Mouse (Mus musculus): ENCODE measurements around the gene Ankrd24.
A peak's percentile ranks its signal among the peaks of the same experiment; 100 is the strongest.

The Ankrd24 gene

DNA sequence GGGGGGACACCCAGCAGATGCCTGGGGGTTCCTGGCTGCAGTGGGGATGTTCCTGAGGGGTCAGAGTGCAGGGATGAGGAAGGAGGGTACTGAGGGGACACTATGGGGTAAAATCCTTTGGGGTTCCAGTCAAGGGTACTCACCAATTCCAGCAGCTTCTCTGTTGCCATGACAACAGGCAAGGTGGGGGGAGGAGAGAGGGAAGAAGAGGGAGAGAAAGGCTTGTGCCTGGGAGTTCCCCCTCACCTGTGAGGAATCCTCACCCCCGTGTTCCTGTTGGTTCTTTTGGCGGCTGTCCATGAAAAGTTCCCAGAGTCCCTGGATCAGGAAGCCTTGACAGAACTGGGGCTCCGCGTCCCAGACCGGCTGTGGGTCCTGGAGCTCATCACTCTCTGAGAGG is 32.7 kb upstream of the Ankrd24 start:
- no peaks in the 10 kb centered on the region for H3K9me3 ChIP-seq (ENCODE audit: low read length)
- H3K36me3 ChIP-seq (ENCODE audit: insufficient read depth, low read length): no peaks in the 10 kb centered on the region
- H3K4me1 ChIP-seq (replicated peaks; ENCODE audit: low read depth, low read length): peaks cover 95% of the 10 kb centered on the region
- no peak for TF ChIP-seq CTCF (conservative IDR thresholded peaks at IDR 0.05; ENCODE audit: low read length)
- no peak for TF ChIP-seq POU5F1 (IDR thresholded peaks at IDR 0.05; ENCODE audit: borderline replicate concordance, low read length)
- no peak for TF ChIP-seq NANOG (IDR thresholded peaks at IDR 0.05; ENCODE audit: borderline replicate concordance, low read length)
- H3K27me3 ChIP-seq (ENCODE audit: insufficient read depth, low read length): peaks cover 49% of the 10 kb centered on the region
- peak overlapping the region; percentile 20; the same call in 1 of the 2 replicates for H3K4me3 ChIP-seq (replicated peaks; ENCODE audit: low read length)

- H3K9me3 ChIP-seq (ENCODE audit: low read length): no peaks in the 10 kb centered on the region
- no peak for TF ChIP-seq POU5F1 (IDR thresholded peaks at IDR 0.05; ENCODE audit: borderline replicate concordance, low read length)
- no peak for TF ChIP-seq NANOG (IDR thresholded peaks at IDR 0.05; ENCODE audit: borderline replicate concordance, low read length)
- TF ChIP-seq CTCF (conservative IDR thresholded peaks at IDR 0.05; ENCODE audit: low read length): no peak
- H3K4me1 ChIP-seq (replicated peaks; ENCODE audit: low read depth, low read length): peaks cover 92% of the 10 kb centered on the region
- H3K36me3 ChIP-seq (ENCODE audit: insufficient read depth, low read length): no peaks in the 10 kb centered on the region
- H3K4me3 ChIP-seq (replicated peaks; ENCODE audit: low read length): peak overlapping the region; percentile 35; the same call in 1 of the 2 replicates
- peaks cover 43% of the 10 kb centered on the region for H3K27me3 ChIP-seq (ENCODE audit: insufficient read depth, low read length)
Observed at GRCm38 (mm10) chr10:81596611-81597010, 31.7 kb upstream of the Ankrd24 start.

DNA sequence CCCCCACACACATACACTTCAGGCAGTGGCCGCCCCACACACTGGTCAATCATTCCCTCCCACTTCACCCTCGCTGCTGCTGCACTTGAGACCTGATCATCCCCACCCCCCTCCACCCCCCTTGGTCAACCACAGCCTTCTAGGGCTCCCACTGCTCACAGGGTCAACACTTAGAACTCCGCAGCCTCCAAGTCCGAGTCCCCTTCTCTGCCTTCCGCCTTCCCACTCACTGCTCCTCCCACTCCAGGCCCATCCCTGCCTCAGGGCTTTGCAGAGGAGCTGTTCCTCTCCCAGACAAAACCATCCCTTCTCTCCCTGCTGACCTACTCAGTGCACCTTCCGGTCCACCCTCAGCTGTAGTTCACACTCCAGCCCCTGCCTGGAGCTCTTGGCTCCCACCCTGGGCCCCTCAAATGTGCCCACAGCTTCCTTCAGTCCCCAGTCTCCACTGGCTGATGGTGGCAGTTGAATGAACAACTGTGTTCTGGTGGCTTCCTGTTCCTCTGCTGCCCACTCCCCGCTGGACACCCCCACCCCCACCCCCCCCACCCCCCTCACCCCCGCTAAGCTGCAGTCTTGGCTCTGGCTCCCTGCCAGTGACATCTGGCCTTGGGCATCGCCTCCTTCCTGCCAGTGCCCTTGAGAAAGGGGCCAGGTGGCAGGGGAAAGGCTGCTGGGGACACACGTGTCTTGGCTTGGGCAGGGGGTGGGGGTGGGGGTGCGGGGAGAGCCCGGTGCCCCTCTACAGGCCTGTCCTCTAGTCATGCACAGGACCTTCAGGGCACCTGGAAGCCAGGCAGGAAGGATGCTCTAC is 31.0 kb upstream of the Ankrd24 start:
- Histone ChIP-seq H3K36me3 (ENCODE audit: insufficient read depth, low read length) (no peaks in the 10 kb centered on the region), H3K4me1 (replicated peaks; ENCODE audit: low read depth, low read length) (peaks cover 90% of the 10 kb centered on the region), H3K4me3 (replicated peaks; ENCODE audit: low read length) (no peak overlapping the region), H3K27me3 (ENCODE audit: insufficient read depth, low read length) (peaks cover 41% of the 10 kb centered on the region), H3K9me3 (ENCODE audit: low read length) (no peaks in the 10 kb centered on the region)
- TF ChIP-seq CTCF (conservative IDR thresholded peaks at IDR 0.05; ENCODE audit: low read length) (no peak), NANOG (IDR thresholded peaks at IDR 0.05; ENCODE audit: borderline replicate concordance, low read length) (no peak), POU5F1 (IDR thresholded peaks at IDR 0.05; ENCODE audit: borderline replicate concordance, low read length) (no peak)

DNA sequence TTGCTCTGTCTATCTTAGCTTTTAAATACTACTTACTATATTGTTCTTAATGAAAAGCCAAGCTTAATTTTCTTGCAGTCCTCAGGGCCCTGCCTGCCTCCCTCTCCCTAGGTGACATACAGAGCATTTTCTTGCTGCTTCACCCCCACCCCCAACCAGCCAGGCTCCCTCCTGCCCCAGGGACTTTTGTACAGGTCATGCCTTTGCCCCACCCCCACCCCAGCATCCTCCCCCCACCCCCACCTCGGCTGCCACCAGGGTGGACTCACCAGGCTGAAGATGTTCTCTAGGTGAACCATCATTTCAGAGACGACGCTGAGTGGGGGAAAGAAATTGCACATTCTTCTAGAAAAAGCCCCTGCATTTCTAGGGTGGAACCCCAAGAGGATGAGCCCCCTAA is 30.0 kb upstream of the Ankrd24 start:
- H3K4me3 ChIP-seq (replicated peaks; ENCODE audit: low read length): no peak overlapping the region
- no peak for TF ChIP-seq POU5F1 (IDR thresholded peaks at IDR 0.05; ENCODE audit: borderline replicate concordance, low read length)
- no peak for TF ChIP-seq NANOG (IDR thresholded peaks at IDR 0.05; ENCODE audit: borderline replicate concordance, low read length)
- TF ChIP-seq CTCF (conservative IDR thresholded peaks at IDR 0.05; ENCODE audit: low read length): no peak
- no peaks in the 10 kb centered on the region for H3K9me3 ChIP-seq (ENCODE audit: low read length)
- peaks cover 87% of the 10 kb centered on the region for H3K4me1 ChIP-seq (replicated peaks; ENCODE audit: low read depth, low read length)
- H3K27me3 ChIP-seq (ENCODE audit: insufficient read depth, low read length): peaks cover 37% of the 10 kb centered on the region
- no peaks in the 10 kb centered on the region for H3K36me3 ChIP-seq (ENCODE audit: insufficient read depth, low read length)

- Histone ChIP-seq H3K9me3 (ENCODE audit: low read length) (no peaks in the 10 kb centered on the region), H3K4me3 (replicated peaks; ENCODE audit: low read length) (no peak overlapping the region), H3K27me3 (ENCODE audit: insufficient read depth, low read length) (peaks cover 35% of the 10 kb centered on the region), H3K36me3 (ENCODE audit: insufficient read depth, low read length) (no peaks in the 10 kb centered on the region), H3K4me1 (replicated peaks; ENCODE audit: low read depth, low read length) (peaks cover 82% of the 10 kb centered on the region)
- TF ChIP-seq CTCF (conservative IDR thresholded peaks at IDR 0.05; ENCODE audit: low read length) (no peak), NANOG (IDR thresholded peaks at IDR 0.05; ENCODE audit: borderline replicate concordance, low read length) (no peak), POU5F1 (IDR thresholded peaks at IDR 0.05; ENCODE audit: borderline replicate concordance, low read length) (no peak)
Observed at GRCm38 (mm10) chr10:81598871-81599270, 29.5 kb upstream of the Ankrd24 start.

GRCm38 (mm10) chr10:81599630-81600029 is 28.7 kb upstream of the Ankrd24 start:
- peaks cover 82% of the 10 kb centered on the region for H3K4me1 ChIP-seq (replicated peaks; ENCODE audit: low read depth, low read length)
- no peak for TF ChIP-seq NANOG (IDR thresholded peaks at IDR 0.05; ENCODE audit: borderline replicate concordance, low read length)
- TF ChIP-seq CTCF (conservative IDR thresholded peaks at IDR 0.05; ENCODE audit: low read length): no peak
- no peak for TF ChIP-seq POU5F1 (IDR thresholded peaks at IDR 0.05; ENCODE audit: borderline replicate concordance, low read length)
- 0 out of 2 replicates have a peak overlapping the region, but pooled peaks have one; percentile 51 for H3K4me3 ChIP-seq (replicated peaks; ENCODE audit: low read length)
- no peaks in the 10 kb centered on the region for H3K36me3 ChIP-seq (ENCODE audit: insufficient read depth, low read length)
- H3K9me3 ChIP-seq (ENCODE audit: low read length): no peaks in the 10 kb centered on the region
- peaks cover 28% of the 10 kb centered on the region for H3K27me3 ChIP-seq (ENCODE audit: insufficient read depth, low read length)

DNA sequence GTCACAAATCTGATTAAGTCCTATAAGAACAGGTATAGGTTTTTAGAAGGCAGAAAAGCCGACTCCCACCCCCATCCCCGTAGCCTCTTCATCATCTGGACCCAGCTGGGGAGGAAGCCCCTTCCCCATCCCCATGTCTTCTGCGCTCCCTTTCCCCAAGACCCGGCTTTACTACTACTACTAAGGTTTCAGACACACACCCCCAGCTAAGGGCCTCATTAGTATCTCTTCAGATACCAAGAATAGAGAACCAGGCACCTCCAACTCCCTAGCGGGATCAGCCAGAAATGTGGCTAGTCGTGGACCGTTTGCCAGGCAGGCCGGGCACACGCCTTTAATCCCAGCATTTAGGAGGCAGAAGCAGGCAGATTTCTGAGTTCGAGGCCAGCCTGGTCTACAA is 28.2 kb upstream of the Ankrd24 start:
- Histone ChIP-seq H3K9me3 (ENCODE audit: low read length) (no peaks in the 10 kb centered on the region), H3K4me1 (replicated peaks; ENCODE audit: low read depth, low read length) (peaks cover 80% of the 10 kb centered on the region), H3K4me3 (replicated peaks; ENCODE audit: low read length) (peak overlapping the region; percentile 51; the same call in 1 of the 2 replicates), H3K27me3 (ENCODE audit: insufficient read depth, low read length) (peaks cover 23% of the 10 kb centered on the region), H3K36me3 (ENCODE audit: insufficient read depth, low read length) (no peaks in the 10 kb centered on the region)
- TF ChIP-seq CTCF (conservative IDR thresholded peaks at IDR 0.05; ENCODE audit: low read length) (no peak), POU5F1 (IDR thresholded peaks at IDR 0.05; ENCODE audit: borderline replicate concordance, low read length) (no peak), NANOG (IDR thresholded peaks at IDR 0.05; ENCODE audit: borderline replicate concordance, low read length) (no peak)

DNA sequence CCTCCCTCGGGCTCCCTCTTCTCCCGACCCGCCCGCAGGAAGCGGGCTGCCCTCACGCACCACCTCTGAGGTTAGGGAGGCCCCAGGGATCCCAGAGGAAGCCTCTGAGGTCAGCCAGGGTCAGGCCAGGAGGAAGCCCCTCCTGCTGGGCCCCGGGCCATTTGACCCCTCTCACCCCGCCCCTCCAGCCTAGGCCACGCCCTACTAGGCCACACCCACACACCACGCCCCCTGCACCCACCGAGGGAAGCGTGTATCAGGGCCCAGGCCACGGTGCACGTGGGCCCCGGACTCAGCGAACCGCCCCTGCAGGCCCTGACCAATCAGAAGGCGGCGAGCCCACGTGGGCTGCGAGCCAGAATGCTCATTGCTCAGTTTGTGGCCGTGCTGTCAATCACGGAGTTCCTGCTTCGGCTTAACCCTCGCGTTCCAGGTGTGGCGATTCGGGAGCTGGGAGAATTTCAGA is 27.6 kb upstream of the Ankrd24 start, which contains the start of gene Tle6:
Gene Tle6, minus strand, starts transcription at position 336 of the 466 bp plus-strand sequence.
- Histone ChIP-seq H3K36me3 (ENCODE audit: insufficient read depth, low read length) (no peaks in the 10 kb centered on the region), H3K4me3 (replicated peaks; ENCODE audit: low read length) (peak within 1 kb of the TSS; percentile 62), H3K27me3 (ENCODE audit: insufficient read depth, low read length) (peaks cover 16% of the 10 kb centered on the region), H3K4me1 (replicated peaks; ENCODE audit: low read depth, low read length) (peaks cover 80% of the 10 kb centered on the region), H3K9me3 (ENCODE audit: low read length) (no peaks in the 10 kb centered on the region)
- TF ChIP-seq NANOG (IDR thresholded peaks at IDR 0.05; ENCODE audit: borderline replicate concordance, low read length) (no peak), POU5F1 (IDR thresholded peaks at IDR 0.05; ENCODE audit: borderline replicate concordance, low read length) (no peak), CTCF (conservative IDR thresholded peaks at IDR 0.05; ENCODE audit: low read length) (no peak)
